Mouse (Mus musculus): ENCODE results near the gene Pnma1. TPM values are rescaled to one million over a fixed set of nuclear protein-coding genes. Genes with fewer than 3 reads are reported as not detected.

Gene Pnma1
- under 1 TPM; 0.26 to 0.36 TPM for total RNA-seq (2021)
- long read RNA-seq, experiment 1 = 0 reads
- long read RNA-seq, experiment 2 = 0 reads

DNA sequence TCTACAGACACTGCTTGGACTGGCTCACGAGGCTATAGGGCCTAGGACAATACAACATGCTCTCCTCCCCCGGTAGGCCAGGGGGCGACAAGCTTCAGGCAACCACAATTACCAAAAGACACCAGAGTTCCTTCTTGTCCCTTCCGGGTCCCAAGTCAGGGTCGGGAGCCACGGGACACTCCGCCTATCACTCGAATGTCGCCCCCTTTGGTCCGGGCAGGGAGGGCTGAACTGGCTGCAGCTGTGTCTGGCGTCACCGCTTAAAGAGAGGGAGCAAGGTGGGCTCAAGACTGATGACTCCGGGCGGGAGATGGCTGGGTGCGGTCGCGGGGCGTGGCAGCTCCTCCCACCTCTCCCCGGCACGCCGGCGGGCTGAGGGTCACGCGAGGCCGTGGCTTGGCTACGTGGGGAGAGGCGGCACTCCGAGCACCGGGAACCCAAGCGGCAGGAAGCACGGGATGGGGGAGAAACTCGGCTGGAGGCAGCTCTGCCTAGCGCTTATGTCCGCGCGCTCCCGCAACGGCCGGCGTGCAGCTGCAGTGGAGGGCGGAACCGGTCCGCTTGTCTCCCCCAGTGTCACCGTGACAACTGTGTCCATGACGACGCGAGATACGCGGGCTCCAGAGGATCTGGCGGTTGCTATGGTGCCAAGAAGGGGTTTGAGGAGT, at the start of gene Pnma1:
TSS of gene Pnma1 (minus strand) at position 536 of the 668 bp plus-strand sequence.
- DNase-seq (ENCODE audit: low spot score in 2 of 2) = peak in 1 of 2 experiments; percentile 55

DNA sequence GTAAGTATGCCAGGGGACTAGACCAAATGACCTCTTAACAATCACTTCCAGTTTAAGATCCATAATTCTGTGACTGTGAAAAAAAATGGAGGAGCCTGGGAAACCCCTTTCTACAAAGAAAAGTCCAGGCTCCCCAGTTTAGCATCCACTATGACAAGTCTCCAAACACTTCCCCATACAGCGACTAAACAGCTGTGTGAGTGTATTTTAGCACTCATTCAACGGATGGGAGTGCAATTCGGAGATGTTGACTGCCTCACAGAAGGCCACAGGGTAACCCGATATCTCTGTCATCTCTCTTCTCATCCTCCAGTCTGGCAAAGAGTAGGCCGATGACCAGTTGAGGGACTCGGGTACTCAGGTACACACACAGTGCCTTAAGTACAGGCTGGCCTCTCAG, 46.9 kb upstream of the Pnma1 start:
- no peak for DNase-seq (ENCODE audit: low spot score in 2 of 2)

DNA sequence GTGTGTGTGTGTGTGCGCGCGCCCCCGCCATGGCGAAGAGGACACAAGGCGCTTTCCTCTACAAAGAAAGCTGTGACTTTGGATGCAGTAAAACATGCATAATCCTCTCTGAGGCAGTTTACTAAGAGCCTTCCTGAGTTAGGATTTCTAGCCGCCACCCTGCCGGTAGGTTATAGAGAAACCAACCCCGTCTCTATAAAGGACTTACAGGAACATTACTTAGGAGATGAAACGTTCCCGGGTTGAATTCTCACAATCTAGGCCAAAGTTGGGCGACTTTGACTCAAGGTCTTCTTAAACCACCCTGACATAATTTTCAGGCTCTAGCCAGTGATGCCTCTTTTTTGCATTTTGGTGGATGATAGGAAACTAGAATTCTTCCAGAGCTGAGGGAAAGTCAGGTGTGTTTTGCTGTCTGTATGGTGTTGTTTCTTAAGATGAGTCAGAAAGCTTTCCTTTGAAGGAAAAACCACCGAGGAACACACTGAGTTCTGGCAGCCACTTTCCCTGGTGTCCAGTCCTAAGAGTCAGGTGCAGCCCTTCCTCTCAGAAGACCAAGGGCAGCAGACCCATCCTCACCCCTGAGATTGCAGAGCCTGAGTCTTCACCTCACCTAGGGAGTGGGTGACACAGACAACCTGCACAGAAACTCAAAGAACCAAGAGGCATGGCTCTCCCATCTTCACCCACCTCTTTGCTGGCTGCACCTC, 46.3 kb upstream of the Pnma1 start:
- no peak for DNase-seq (ENCODE audit: low spot score in 2 of 2)

DNA sequence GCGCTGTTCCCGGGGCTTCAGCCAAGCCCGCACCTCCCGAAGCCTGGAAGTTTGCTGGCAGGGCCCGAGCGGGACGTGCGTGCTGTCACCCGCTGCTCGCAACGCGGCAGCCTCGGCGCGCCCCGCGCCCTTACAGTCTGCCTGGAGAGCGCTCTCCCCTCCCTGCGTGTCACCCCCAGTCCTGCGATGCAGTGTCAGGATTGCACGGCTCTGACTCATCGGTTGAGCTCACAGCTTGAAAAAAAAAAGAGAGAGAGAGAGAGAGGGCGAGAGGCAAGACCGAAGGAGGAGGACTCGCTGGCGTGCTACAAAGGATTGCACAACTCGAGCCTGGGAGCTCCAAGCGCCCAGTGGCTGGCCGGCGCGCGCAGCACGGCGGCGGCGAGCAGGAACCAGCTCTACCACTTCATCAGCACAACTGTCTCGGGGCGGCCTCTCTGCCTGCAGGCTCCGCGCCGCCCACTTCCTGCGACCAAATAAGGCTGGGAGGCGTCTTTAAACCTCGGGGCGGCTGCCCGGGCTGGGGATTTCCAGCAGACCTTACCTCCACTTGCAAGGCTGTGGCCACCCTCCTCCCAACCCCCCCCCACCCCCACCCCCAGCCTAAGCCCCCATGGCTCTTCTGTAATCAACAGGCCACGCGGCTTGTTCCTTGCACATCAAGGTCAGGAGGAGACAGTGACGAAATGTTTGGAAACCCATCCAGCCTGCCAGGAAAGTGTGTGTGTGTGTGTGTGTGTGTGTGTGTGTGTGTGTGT, 45.5 kb upstream of the Pnma1 start:
- peak; percentile 88 to 89 for DNase-seq (ENCODE audit: low spot score in 2 of 2)

DNA sequence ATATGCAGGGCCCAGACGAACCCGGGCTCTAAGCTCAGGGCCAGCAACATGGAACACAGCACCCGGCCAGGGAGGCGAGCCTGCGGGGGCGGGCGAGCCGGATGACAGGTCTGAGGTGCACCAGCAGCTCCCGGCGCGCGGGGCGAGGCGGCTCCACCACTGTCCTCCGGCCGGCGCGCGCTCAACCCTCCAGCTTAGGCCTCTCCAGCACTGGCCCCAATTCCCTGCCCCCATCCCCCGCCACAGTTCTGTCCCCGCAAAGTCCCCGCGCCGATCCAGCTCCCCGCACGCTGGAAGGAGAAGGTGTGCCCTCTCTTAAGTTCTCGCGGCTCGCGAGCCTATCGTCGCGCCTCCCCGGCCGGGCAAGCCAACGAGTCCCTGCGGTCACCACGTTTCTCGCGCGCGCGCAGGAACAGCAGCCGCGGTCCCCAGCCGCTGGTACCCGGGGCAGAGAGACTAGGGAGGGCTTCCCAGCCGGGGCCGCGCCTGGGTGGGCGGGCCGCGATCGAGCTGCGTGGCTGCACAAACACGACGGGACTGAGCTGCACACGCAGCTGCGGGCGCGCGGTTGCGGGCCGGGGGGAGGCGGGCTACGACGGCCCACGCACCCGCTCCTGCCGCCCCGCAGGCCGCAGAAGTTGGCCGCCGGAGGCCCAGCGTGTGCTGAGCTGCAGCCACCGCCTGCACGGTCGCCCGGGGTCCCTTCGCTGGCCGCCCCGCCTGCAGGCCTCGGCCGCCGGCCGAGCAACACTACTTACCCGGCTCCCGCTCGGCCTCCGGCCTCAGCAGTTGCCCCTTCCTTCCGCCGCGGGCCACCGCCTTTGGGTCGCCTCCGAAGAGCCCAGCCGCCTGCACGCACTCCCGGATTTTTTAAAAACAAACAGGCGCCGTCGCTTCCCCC, 44.7 kb upstream of the Pnma1 start:
- peak; percentile 64 to 69 for DNase-seq (ENCODE audit: low spot score in 2 of 2)

DNA sequence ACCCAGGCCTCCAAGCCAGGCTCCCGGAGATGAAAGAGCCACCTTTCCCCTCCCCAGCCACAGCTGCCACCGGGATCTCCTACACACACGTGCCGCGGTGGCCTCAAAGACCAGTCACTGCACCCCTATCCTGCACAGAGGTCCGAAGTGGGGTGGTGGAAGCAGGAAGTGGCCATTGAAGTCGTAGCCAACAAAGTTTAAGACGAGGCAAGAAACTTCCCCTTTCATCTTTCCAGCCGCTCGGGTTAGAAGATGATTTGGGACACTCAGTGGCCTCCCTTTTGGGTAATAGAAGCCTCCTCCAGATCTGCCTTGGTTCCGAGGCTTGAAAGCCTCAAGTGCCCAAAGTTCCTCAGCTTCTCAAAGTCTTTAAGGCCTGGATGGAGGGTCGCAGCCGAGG, 44.0 kb upstream of the Pnma1 start:
- no peak for DNase-seq (ENCODE audit: low spot score in 2 of 2)

DNA sequence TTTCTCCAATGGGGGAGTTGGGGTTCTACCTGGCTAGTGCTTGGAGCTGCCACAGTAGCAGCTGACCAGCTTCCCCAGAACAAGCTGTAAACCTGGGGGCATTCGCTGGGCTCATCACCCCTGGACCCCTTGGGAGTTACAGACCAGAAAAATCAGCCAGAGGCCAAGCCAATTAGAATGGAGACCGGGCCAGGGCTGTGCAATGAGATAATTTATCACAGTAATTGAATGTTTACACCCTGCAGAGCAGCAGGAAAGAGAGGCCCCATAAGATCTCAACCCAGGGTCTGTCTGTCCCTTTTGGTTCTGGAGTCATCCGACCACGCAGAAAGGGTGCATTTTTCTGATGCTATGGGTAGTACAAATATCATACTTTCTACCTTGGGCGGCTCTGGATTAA, 43.5 kb upstream of the Pnma1 start:
- DNase-seq (ENCODE audit: low spot score in 2 of 2) = no peak

DNA sequence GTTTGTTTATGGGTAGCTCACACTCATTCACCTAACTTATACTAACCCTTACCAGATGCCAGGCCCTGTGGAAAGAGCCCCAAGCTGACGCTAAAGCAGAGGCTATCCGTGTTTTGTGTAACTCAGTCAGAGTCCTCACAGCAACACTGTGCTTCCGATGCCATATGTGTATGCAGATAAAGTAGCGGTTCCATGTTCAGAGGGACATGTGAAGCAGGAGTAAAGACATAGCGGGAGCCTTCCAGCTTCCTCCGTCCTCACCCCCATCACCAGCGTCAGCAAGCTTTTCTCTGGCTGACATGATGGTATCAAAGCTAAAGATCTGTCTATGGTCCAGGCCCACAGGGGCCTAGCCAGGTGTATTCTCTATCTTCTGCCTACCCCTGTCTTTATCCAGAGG, 42.9 kb upstream of the Pnma1 start:
- no peak for DNase-seq (ENCODE audit: low spot score in 2 of 2)

DNA sequence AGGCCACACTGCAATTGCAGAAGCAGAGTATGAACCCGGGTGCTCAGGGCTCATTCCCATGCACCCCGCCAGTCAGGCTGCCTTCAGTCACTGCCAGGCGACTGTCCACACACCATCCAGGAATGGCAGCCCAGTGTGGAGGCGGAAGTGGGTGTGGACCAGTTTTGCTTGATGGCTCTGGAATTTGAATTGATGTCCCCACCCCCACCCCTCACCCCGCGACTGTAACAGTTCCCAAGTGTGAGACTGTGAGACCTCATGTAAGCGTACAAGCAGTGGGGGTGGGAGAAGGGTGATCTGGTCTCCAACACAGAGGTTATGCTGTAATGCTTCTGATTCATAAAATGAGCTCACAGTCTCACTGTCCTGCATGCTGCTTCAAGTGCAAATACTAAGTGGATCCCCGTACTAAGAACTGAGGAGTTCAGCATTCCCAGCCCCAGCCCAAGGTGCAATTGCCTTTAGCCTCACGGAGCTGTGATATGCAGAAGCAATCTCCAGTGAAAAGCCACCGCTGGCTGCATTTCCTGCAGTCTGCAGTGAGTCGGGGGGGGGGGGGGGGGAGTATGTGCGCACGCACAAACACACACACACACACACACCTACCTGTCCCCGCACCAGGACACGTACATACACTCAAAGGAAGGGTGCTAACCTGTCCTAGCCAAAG, 42.0 kb upstream of the Pnma1 start:
- no peak for DNase-seq (ENCODE audit: low spot score in 2 of 2)

DNA sequence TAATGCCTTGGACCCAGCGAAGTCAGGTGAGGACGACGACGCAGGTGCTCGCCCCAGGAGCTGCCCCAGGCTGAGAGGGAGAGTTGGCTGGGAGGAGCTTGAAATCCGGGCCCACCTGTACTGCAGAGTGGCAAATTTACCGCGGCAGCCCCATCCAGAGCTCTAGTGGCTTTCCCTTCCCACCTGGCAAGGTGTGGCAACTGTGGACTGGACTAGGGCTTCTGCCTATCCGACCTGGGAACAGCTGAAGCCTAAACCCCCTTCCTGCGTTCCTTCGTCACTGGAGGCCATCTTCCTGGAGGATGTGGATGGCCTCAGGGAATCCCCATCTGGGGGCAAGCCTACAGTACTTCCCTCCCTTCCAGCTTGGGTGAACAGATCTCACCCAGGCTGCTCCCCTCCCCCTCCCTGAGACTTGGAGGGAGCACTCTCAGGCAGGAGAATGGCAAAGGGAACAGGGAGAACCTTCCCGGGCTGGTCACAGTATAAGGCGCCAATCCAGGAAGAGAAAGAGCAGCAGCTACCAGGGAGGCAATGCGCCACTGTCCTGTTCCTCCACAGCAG, 40.7 kb upstream of the Pnma1 start:
- DNase-seq (ENCODE audit: low spot score in 2 of 2) = no peak

DNA sequence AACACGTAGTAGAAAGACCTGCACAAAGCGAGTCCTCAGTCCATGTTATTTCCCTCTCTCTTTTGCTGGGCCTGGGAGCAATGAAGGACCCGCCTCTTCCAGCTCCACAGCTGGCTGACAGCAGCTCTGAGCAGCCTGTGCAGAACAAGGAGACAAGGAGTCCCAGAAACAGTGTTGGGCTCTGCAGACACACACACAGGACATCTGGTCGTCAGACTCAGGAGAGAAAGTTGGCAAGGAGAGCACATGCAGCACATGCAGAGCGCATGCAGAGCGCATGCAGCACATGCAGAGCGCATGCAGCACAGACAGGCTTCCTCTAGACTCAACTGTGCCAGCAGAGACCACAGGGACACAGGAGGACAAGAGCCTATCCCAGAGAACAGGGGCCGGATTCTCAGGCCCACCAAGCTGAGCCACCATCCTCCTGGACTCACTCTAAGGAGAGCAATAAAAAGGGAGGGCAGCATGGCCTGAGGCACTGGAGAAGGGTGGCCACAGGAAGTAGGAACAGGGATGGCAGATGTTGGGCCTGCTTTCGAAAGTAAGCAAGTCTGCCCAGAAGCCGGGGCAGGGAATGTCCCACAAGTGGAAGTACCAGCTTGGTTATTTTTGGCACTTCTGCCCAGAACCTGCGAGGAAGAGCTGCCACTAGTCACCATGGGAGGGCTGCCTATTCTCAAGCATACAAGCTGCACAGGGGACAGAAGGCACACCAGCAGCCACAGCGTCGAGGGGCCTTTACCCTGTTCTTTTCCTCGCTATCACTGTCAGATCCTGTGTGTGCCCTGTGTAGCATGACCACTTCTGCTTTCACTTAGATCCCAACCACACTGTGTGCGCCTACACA, 39.7 kb upstream of the Pnma1 start:
- no peak for DNase-seq (ENCODE audit: low spot score in 2 of 2)

DNA sequence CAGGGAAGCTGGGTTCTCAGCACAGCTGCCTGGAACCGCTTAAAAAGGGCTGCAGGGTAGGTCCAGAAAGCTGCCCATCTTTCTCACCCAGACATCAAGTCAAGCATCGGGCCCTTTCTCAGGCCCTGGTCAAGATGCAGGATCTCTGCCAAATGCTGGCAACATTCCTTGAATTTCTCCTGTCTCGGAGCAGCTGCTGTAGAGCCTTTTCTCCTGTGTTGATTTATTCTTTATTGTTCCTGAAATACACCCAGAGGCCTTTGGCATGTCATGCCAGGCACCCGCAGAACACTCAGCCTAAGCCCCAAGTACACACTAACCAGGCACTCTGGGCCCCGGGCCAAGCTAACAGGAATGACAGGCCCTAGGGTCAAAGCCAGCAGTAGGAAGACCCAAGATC, 38.7 kb upstream of the Pnma1 start:
- no peak for DNase-seq (ENCODE audit: low spot score in 2 of 2)

DNA sequence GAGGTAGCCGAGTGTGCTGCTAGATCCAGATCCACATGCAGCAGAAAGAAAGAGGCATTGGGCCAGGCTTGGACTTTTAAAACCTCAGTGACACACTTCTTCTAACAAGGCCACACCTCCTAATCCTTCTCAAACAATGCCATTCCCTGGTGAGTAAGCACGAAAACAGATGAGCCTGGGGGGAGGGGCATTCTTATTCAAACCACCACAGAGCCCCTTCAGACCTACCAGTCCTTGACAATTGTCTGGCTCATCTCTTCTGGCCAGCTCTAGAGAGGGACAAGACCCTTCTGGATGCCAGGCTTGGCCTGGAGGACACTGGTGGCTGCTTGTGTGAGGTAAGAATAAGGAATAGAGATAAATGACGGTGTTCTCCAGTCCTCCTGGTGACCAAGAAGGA, 38.2 kb upstream of the Pnma1 start:
- no peak for DNase-seq (ENCODE audit: low spot score in 2 of 2)

DNA sequence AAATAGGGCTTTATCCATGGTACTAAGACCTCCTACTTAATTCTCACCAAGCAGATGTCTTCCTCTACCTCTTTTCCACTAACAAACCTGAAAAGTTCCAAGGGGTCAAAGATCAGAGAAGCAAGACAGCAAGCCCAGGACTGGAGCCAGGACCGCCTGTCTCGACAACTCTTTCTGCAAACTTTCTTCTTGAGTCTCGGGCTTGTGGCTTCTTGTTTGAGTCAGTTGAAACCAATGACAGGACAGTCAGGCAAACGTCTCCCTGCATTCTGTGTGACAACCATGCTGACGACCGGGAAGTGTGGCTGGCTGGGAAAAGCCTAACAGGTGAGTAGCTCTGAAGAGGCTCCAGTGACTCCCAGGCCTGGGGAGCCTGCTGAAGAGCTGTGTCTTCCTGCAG, 37.3 kb upstream of the Pnma1 start:
- DNase-seq (ENCODE audit: low spot score in 2 of 2) = no peak

DNA sequence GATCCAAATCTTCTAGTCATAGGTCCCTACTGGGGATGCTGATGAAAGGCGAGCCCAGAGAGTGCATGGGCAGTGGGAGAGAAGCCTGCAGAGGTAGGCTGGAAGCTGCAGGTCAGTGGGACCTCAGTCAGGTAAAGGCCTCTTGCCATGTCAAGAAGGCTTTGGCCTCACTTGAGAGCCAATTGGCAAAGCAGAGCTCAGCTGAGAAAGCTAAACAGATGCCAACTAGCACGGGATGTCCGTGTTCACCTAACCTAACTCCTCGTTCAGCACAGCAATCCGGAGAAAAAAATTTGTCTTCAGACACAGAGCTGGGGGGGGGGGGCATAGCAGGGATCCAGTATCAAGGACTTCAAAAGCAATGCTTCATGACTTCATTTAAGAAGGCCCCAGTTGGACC, 36.7 kb upstream of the Pnma1 start:
- no peak for DNase-seq (ENCODE audit: low spot score in 2 of 2)

DNA sequence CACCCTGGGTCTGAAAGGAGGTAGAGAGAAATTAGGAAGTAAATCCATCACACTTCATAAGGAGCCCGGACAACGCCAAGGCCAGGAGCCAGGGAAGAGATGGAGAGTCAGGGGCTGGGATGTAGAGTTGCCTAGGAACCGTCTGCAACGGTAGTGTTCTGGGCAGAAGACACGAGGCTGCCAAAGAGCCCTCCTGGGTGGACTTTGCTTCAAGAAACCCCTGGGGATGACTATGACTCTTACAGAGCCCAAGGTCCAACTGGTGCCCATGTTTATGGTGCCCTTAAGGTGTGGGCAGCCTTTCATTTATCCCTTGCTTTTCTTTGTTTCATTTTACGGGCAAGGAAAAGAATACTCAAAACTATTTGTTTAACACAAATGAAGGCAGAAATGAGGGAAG, 33.7 kb upstream of the Pnma1 start:
- no peak for DNase-seq (ENCODE audit: low spot score in 2 of 2)

DNA sequence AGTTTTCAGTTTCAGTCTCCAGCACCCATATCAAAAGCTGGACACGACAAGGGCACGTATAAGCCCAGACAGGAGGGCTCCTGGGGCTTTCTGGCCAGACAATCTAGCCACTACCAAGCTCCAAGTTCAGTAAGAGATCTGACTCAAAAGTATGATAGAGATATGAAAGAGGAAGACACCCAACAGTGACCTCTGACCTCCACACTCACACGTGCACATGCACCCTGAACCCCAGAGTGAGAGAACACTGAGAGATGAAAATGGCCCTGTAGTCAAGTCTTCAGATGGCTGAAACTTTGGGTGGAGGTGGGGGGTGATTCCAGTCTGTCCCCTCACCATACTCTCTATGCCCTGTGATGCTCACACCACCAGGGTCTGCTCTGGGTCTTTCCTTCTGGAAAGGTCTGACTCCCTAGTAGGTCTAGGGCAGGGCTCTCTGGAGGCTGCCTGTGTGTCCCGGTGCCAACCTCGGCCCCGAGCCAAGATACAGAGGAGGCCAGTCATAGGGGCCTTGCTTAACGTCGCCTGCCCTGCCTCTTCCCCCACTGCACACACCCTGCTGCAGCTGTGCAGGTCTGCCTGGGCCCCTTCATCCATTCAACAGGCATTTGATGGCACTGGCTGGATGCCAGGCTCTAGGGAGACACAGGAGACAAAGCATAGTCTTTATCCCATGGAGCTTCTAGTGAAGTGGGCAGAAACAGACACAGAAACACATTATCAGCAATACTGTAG, 32.6 kb upstream of the Pnma1 start:
- DNase-seq (ENCODE audit: low spot score in 2 of 2) = peak; percentile 76 to 80

DNA sequence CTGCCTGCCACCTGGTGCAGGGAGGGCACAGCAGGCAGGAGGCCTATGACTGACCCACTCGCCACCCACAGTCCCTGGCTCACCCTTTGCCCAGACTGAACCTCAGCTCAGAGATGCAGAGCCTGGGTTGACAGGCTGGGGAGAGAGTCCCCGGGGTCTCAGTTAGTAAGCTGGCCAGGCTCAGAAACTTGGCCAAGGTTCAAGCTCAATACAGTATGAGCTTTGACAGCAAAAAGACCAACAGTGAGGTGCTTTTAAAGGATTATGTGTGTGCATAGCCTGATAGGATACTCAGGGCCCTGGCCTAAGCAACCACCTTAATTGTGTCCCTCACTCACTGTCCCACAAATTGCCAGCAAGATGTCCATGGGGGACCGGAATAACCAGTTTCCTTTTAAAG, 31.8 kb upstream of the Pnma1 start:
- DNase-seq (ENCODE audit: low spot score in 2 of 2) = no peak

Data from adrenal gland, adult 18-20 months (tissue).